In genomic region chr4:54761257-54761656, GRCm38 (mm10) we compare ENCODE assay signal across 10 mouse cellular contexts.
DNase-seq lines count a peak whose midpoint lies in the region; TF ChIP-seq lines count a peak whose summit lies in the region.
"Had no signal": no experiment of that assay in that cellular context is flagged by ENCODE, and none has a peak within 500 bp of the region (broad histone marks: within the 10 kb centered on the region; RNA-seq: fewer than 3 reads in every experiment).

No protein-coding gene starts in this region.

- H3K4me1 ChIP-seq in lung, adult 2 months (ENCODE audit: control insufficient read depth, insufficient read depth, low read length), result no peaks in the 10 kb centered on the region
- H3K4me1 ChIP-seq: liver, embryonic 13.5 days; megakaryocyte, embryonic 14.5 days had no signal

- H3K4me3 ChIP-seq in lung, adult 2 months (replicated peaks; ENCODE audit: extremely low read depth, low read depth, low read length), result no peak overlapping the region
- no peak overlapping the region for H3K4me3 ChIP-seq in layer of hippocampus, adult 2 months
- H3K4me3 ChIP-seq: forebrain, embryonic 10.5 days; liver, embryonic 13.5 days; megakaryocyte, embryonic 14.5 days had no signal

- no peak for TF ChIP-seq CTCF in lung, adult 2 months (IDR thresholded peaks at IDR 0.05; ENCODE audit: insufficient read depth, low read length)
- no peak for TF ChIP-seq CTCF in layer of hippocampus, adult 2 months (conservative IDR thresholded peaks at IDR 0.05)

- H3K27ac ChIP-seq in layer of hippocampus, adult 2 months, result no peak overlapping the region
- H3K27ac ChIP-seq: forebrain, embryonic 10.5 days; liver, embryonic 13.5 days had no signal

- TF ChIP-seq POLR2A in lung, adult 2 months (IDR thresholded peaks at IDR 0.05; ENCODE audit: borderline replicate concordance, extremely low read depth, low read depth, low read length), result no peak

- 34% methylated on average over 5 of the region's 5 CpGs for WGBS in lung, adult 2 months

- DNase-seq in heart, adult 18-20 months, result peak; percentile 22
- DNase-seq in heart, adult 11 months, result no peak
- peak; percentile 11 to 14 for DNase-seq in lung, adult 18-20 months
- DNase-seq in lung, adult 2 months, result no peak
- peak; percentile 46 to 65 for DNase-seq in cerebellum, postnatal 14 days
- DNase-seq in lung, postnatal 4 days, result peak; percentile 9 to 45
- no peak for DNase-seq in layer of hippocampus, adult 2 months (ENCODE audit: low spot score in 2 of 2)
- DNase-seq: liver, embryonic 13.5 days had no signal

Comparison
In these comparisons a context has a peak if more than half of its experiments do, and no peak if none do; other contexts are left out.
1. DNase-seq: peak in heart, adult 18-20 months (2 of 2), lung, adult 18-20 months (2 of 2), cerebellum, postnatal 14 days (2 of 2) and lung, postnatal 4 days (2 of 2); none in heart, adult 11 months (single experiment), lung, adult 2 months (single experiment) and layer of hippocampus, adult 2 months (0 of 2).